Mouse (Mus musculus): ENCODE data around the gene Zfp648.

DNA sequence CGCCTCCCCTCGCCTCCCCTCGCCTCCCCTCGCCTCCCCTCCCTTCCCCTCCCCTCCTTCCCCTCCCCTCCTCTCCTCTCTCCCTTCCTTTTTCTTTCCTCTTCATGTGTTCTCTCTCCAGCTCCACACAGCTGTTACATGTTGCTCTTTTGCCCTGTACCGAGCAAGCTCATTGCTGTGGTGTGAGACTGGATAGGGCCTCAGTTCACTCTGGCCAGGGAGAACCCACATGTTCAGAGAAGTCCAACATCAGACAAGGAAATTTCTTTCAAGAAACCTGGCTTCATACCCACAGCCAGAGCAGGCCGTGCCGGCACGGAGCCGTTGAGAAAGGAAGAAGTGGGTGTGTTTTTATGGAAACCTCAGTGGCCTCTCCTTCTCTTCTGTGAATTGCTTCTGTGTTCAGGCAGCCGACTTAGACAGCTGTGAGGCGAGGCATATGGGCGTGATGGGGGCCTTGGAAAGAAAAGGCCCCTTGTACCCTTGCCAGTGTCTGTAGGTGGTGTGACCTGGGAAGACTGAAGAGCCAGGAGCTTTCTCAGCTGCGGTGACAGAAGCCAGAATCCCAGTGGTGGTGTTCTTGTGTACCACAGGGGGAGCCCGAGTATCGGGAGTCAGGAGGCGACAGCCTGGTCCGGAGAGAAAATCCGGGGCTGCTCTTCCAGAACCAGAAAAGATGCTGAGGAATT lies 11.0 kb upstream of the Zfp648 start:
- TF ChIP-seq GATA1 (IDR thresholded peaks at IDR 0.05; ENCODE audit: borderline replicate concordance, low read length) (no peak), FLI1 (IDR thresholded peaks at IDR 0.05; ENCODE audit: low read length) (no peak)
